Mouse (Mus musculus) liver, embryonic 15.5 days (tissue): ENCODE measurements around the gene Calca. TPM values are rescaled to one million over a fixed set of nuclear protein-coding genes. Genes with fewer than 3 reads are reported as not detected.
"Not testable (repeated sequence)": the region's sequence is repeated elsewhere in the genome, so short reads cannot be mapped to it uniquely, and the experiment has no call there.

ENCODE experiments used
- ATAC-seq: fragments of 200-750 bp; cut with Nextera tagmentation; 2 replicates; pipeline ENCODE4 v1.8.0; 2017; ENCODE audit warnings: moderate number of reproducible peaks, mild to moderate bottlenecking, moderate library complexity; ENCODE audit not compliant: insufficient read depth
- H3K27ac ChIP-seq: fragments of 300-500 bp; sonication (generic); replicated peaks from 2 replicates; pipeline ENCODE4 v1.5.1; 2015; ENCODE audit warnings: mild to moderate bottlenecking, inconsistent platforms
- H3K27me3 ChIP-seq: fragments of 300-500 bp; sonication (generic); 2 replicates; pipeline ENCODE4 v1.6.1; 2015; ENCODE audit warnings: mild to moderate bottlenecking, inconsistent platforms
- H3K36me3 ChIP-seq: fragments of 300-500 bp; sonication (generic); replicated peaks from 2 replicates; pipeline ENCODE4 v1.6.1; 2015; ENCODE audit warnings: moderate library complexity, mild to moderate bottlenecking, inconsistent platforms
- H3K4me1 ChIP-seq: fragments of 300-500 bp; sonication (generic); replicated peaks from 2 replicates; pipeline ENCODE4 v1.6.1; 2015; ENCODE audit warnings: inconsistent platforms
- H3K4me2 ChIP-seq: fragments of 300-500 bp; sonication (generic); 2 replicates; pipeline ENCODE4 v1.6.1; 2015; ENCODE audit warnings: moderate library complexity, mild to moderate bottlenecking, inconsistent platforms
- H3K4me3 ChIP-seq: fragments of 300-500 bp; sonication (generic); replicated peaks from 2 replicates; pipeline ENCODE4 v1.5.1; 2015; ENCODE audit warnings: mild to moderate bottlenecking, inconsistent platforms
- H3K9ac ChIP-seq: fragments of 300-500 bp; sonication (generic); 2 replicates; pipeline ENCODE4 v1.6.1; 2015; ENCODE audit warnings: moderate library complexity, mild to moderate bottlenecking, inconsistent platforms
- H3K9me3 ChIP-seq: fragments of 300-500 bp; sonication (generic); replicated peaks from 2 replicates; pipeline ENCODE4 v1.6.1; 2016; ENCODE audit warnings: inconsistent platforms
- WGBS: fragments of 180-500 bp; shearing (Covaris S2); methylation state at CpG from one replicate; pipeline ENCODE4 v1.1.7; 2015; ENCODE audit warnings: mixed read lengths; ENCODE audit not compliant: insufficient replicate concordance; 5-methylcytosine and 5-hydroxymethylcytosine counted together
- polyA plus RNA-seq: library from polyadenylated mRNA; unstranded; fragments of >200 nt; fragmentation: Nextera tagmentation; extraction: Ambion mirVana; gene quantifications from 2 replicates; pipeline ENCODE4 v1.2.1, GENCODE M21; 2015

The Calca gene
- 0.10 TPM in 1 of 2 replicates, not detected in the other for polyA plus RNA-seq

DNA sequence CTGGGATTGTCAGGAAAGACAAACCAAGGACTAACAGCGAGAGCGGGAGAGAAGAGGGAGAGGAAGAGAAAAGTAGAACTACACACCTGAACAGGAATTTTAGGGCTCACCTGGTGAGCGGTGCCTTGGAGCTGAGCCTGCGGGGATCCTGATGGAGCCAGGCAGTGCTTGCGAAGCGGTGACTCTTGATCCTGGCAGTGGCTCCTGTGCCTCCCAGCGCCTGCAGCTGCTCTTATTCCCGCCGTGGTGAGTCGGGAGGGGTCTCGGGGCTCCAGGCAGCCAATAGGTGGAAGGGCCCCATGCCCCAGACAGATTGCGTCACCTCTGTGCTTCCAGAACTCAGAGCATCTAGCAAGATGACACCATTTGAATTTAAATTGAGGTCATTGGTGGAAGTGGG is at the start of gene Calca:
TSS of gene Calca (minus strand) at position 256 of the 400 bp plus-strand sequence.
- ATAC-seq = no peak
- H3K9ac ChIP-seq = no peak within 1 kb of the TSS
- WGBS = 3% methylated on average over 12 of the region's 12 CpGs

DNA sequence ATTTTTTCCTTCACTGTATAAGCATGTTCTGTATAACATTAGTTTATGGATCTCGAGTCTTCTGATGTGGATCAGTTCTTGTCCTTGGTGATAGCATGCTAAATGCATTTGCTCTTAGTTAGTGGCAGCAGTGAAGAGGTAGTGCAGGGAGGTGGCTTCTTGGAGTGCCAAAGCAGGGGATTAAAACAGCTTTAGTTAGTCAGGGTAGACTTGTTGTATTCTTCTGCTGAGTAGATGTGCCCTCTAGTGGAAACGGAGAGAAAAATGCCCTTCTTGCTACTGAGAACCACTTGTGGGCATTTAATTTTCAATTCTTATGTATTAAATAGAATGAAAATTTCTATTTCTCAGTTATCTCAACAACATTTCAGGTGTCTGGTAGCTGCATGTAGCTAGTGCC is 36.5 kb upstream of the Calca start:
- H3K4me1 ChIP-seq = no peaks in the 10 kb centered on the region
- H3K36me3 ChIP-seq = no peaks in the 10 kb centered on the region
- 19% methylated on average over 2 of the region's 2 CpGs for WGBS
- H3K27me3 ChIP-seq = no peaks in the 10 kb centered on the region; the same call in 1 of the 2 replicates
- ATAC-seq = no peak
- no peak overlapping the region for H3K27ac ChIP-seq
- no peak overlapping the region for H3K4me3 ChIP-seq
- H3K9ac ChIP-seq = no peak overlapping the region
- no peaks in the 10 kb centered on the region for H3K9me3 ChIP-seq
- H3K4me2 ChIP-seq = no peak overlapping the region

More for the DNA sequence above, at the start of gene Calca:
- peak within 1 kb of the TSS; percentile 55 for H3K4me2 ChIP-seq
- peak within 1 kb of the TSS; percentile 32 for H3K4me3 ChIP-seq
- H3K9me3 ChIP-seq = no peaks in the 10 kb centered on the region
- peaks cover 43% of the 10 kb centered on the region for H3K27me3 ChIP-seq
- H3K27ac ChIP-seq = no peak within 1 kb of the TSS
- no peaks in the 10 kb centered on the region for H3K36me3 ChIP-seq
- H3K4me1 ChIP-seq = no peaks in the 10 kb centered on the region

DNA sequence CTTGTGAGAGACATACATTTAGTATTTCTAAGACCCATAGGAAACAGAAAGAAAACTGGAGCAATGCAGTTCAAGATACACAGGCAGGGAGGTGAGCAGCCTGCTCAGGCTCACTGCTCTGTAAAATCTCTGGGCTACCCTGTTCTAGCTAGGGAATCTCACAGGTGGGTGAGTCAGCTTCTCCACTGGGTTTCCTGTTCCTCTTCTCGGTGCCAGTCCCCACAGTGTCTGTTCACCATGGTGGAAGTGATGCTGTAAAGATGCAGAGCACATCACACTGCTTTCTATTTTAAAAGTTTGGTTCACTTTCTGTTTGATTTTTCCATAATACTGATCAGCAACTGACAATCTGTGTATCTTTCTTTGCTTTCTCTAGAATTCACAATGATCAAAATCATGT is 35.2 kb upstream of the Calca start:
- ATAC-seq = no peak
- WGBS = 23% methylated on average over 1 of the region's 1 CpGs
- H3K4me2 ChIP-seq = no peak overlapping the region
- H3K27me3 ChIP-seq = no peaks in the 10 kb centered on the region; the same call in 1 of the 2 replicates
- H3K9ac ChIP-seq = no peak overlapping the region
- no peaks in the 10 kb centered on the region for H3K4me1 ChIP-seq
- H3K27ac ChIP-seq = no peak overlapping the region
- H3K36me3 ChIP-seq = no peaks in the 10 kb centered on the region
- H3K4me3 ChIP-seq = no peak overlapping the region
- no peaks in the 10 kb centered on the region for H3K9me3 ChIP-seq

DNA sequence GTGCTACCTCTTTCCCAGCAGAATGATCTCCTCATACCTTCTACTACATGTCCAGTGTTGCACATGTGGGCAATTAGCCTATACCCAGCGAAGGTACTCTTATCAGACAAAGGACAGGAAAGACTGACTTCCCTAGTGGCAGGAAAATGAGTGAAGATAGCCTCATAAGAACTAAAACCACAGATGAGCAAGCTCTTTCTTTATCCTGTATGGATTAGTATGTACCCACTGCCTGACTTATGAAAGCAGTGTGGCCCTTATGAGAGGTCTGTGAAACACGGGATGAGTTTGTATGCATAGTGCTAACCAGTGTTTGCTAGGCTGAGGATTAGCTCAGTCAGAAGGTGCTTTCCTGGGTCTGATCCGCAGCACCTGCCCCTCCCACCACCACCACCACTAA is 13.6 kb upstream of the Calca start:
- no peak for ATAC-seq
- 11% methylated on average over 3 of the region's 3 CpGs for WGBS
- Histone ChIP-seq H3K9me3 (no peaks in the 10 kb centered on the region), H3K4me1 (no peaks in the 10 kb centered on the region), H3K27ac (no peak overlapping the region), H3K36me3 (no peaks in the 10 kb centered on the region), H3K27me3 (no peaks in the 10 kb centered on the region), H3K4me3 (no peak overlapping the region), H3K9ac (no peak overlapping the region), H3K4me2 (no peak overlapping the region)

DNA sequence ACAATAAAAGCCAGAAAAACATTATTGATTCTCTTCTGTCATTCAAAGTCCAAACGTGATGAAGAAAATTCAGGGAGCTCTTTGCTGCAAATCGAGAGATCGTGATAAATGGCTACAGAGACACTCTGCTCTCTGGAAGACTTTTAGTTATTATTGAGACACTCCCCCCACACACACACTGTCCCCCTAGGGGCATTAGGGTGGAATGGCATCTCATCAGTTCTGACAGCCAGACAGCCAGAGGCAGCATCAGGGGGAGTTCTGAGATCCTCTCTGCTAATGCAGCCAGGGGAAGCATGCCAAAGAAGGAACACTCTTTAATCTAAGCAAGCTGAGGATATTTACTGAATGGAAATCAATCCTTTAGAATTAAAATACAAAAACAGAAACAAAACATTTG is 12.6 kb upstream of the Calca start:
- Histone ChIP-seq H3K4me3 (no peak overlapping the region), H3K4me1 (no peaks in the 10 kb centered on the region), H3K9me3 (no peaks in the 10 kb centered on the region), H3K9ac (no peak overlapping the region), H3K27ac (no peak overlapping the region), H3K27me3 (no peaks in the 10 kb centered on the region), H3K4me2 (no peak overlapping the region), H3K36me3 (no peaks in the 10 kb centered on the region)
- ATAC-seq = no peak
- WGBS = 42% methylated on average over 3 of the region's 3 CpGs

GRCm38 (mm10) chr7:114635569-114636101 is 522 bp downstream of the Calca start:
- no peak overlapping the region for H3K27ac ChIP-seq
- no peaks in the 10 kb centered on the region for H3K36me3 ChIP-seq
- H3K4me3 ChIP-seq = peak overlapping the region; percentile 32
- H3K4me1 ChIP-seq = no peaks in the 10 kb centered on the region
- peak overlapping the region; percentile 55 for H3K4me2 ChIP-seq
- H3K9me3 ChIP-seq = no peaks in the 10 kb centered on the region
- no peak for ATAC-seq
- 1% methylated on average over 20 of the region's 20 CpGs for WGBS
- no peak overlapping the region for H3K9ac ChIP-seq
- peaks cover 43% of the 10 kb centered on the region for H3K27me3 ChIP-seq

DNA sequence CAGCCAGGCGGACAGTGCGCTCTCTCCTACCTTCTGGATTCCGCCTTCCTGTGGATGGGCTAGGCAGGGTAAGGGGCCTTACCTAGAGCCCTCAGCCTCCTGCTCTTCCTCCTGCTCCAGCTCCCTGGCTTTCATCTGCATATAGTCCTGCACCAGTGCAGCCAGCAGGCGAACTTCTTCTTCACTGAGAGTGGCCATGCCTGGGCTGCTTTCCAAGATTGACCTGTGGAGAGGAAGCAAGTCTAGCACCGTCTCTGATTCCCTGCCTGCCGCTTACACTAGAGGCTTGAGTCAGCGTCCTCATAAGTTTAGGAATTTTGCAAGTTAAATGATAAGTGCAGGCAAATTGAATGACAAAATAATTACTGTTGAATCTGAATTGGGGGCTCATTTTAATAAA is 1.8 kb downstream of the Calca start:
- H3K36me3 ChIP-seq = no peaks in the 10 kb centered on the region
- no peaks in the 10 kb centered on the region for H3K4me1 ChIP-seq
- no peaks in the 10 kb centered on the region for H3K9me3 ChIP-seq
- ATAC-seq = no peak
- 55% methylated on average over 7 of the region's 7 CpGs for WGBS
- no peak overlapping the region for H3K27ac ChIP-seq
- H3K9ac ChIP-seq = no peak overlapping the region
- H3K4me2 ChIP-seq = no peak overlapping the region
- H3K27me3 ChIP-seq = peaks cover 43% of the 10 kb centered on the region
- H3K4me3 ChIP-seq = no peak overlapping the region

- no peak overlapping the region for H3K4me3 ChIP-seq
- H3K27me3 ChIP-seq = no peaks in the 10 kb centered on the region
- no peak for ATAC-seq
- H3K4me2 ChIP-seq = no peak overlapping the region
- H3K27ac ChIP-seq = no peak overlapping the region
- no peaks in the 10 kb centered on the region for H3K4me1 ChIP-seq
- no peaks in the 10 kb centered on the region for H3K9me3 ChIP-seq
- no peak overlapping the region for H3K9ac ChIP-seq
- 70% methylated on average over 3 of the region's 3 CpGs for WGBS
- no peaks in the 10 kb centered on the region for H3K36me3 ChIP-seq
Measured at GRCm38 (mm10) chr7:114625966-114626365, 10.2 kb downstream of the Calca start.

GRCm38 (mm10) chr7:114616759-114617158 is 19.4 kb downstream of the Calca start:
- ATAC-seq = no peak
- Histone ChIP-seq H3K4me1 (no peaks in the 10 kb centered on the region), H3K9ac (no peak overlapping the region), H3K36me3 (no peaks in the 10 kb centered on the region), H3K4me3 (no peak overlapping the region), H3K27me3 (no peaks in the 10 kb centered on the region), H3K27ac (no peak overlapping the region), H3K9me3 (no peaks in the 10 kb centered on the region), H3K4me2 (no peak overlapping the region)
- WGBS = 22% methylated on average over 6 of the region's 6 CpGs

GRCm38 (mm10) chr7:114594391-114594790 is 41.8 kb downstream of the Calca start:
- H3K9me3 ChIP-seq, H3K27me3 ChIP-seq, ATAC-seq, H3K4me1 ChIP-seq, H3K36me3 ChIP-seq, H3K4me2 ChIP-seq, H3K27ac ChIP-seq, H3K4me3 ChIP-seq, H3K9ac ChIP-seq: not testable (repeated sequence)
- 81% methylated on average over 8 of the region's 8 CpGs for WGBS

- Histone ChIP-seq H3K9me3 (no peaks in the 10 kb centered on the region), H3K36me3 (no peaks in the 10 kb centered on the region), H3K27ac (no peak overlapping the region), H3K4me3 (no peak overlapping the region), H3K4me1 (no peaks in the 10 kb centered on the region), H3K27me3 (no peaks in the 10 kb centered on the region), H3K9ac (no peak overlapping the region), H3K4me2 (no peak overlapping the region)
- ATAC-seq = no peak
- 34% methylated on average over 2 of the region's 2 CpGs for WGBS
Measured at GRCm38 (mm10) chr7:114582441-114582840, 53.7 kb downstream of the Calca start.
